Mouse (Mus musculus): ENCODE data around the gene Gsdme.

DNA sequence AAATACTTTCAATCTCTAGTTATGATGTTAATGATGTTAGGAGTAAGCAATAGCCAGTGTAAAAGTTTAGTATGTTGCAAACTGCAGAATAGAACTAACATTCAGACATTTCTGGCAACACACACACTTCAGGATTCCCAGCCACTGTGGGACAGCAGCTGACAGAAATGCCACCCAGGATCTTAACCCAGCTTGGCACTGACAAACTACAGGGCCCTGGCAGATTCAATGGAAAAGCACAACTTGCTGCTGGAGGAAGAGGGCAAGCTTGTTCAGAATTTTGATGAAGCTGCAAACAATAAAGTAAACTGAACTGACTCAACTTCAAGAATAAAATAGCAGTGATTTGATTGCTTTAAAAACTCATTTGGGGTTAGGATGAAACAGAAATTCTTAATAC lies 93.9 kb downstream of the Gsdme start:
- TF ChIP-seq CTCF (conservative IDR thresholded peaks at IDR 0.05; ENCODE audit: insufficient read depth, insufficient read length, low read depth, low read length) (no peak), POLR2A (IDR thresholded peaks at IDR 0.05; ENCODE audit: low read depth, low read length) (no peak)

Measured in kidney, adult 2 months (tissue).